Mouse (Mus musculus) adrenal gland, adult 8-10 months (tissue): ENCODE results near the gene Acot8. TPM values are rescaled to one million over a fixed set of nuclear protein-coding genes. Genes with fewer than 3 reads are reported as not detected.

Experiments used
- DNase-seq: peaks from one replicate; pipeline ENCODE4 v3.0.0; 2022
- total RNA-seq, 4 experiments: library from RNA; stranded (reverse); gene quantifications; 2 replicates each; pipeline ENCODE4 v1.2.4; 2022

Acot8 gene
- 10 to 100 TPM; 32.9 to 46.5 (median 39.6) TPM for total RNA-seq

DNA sequence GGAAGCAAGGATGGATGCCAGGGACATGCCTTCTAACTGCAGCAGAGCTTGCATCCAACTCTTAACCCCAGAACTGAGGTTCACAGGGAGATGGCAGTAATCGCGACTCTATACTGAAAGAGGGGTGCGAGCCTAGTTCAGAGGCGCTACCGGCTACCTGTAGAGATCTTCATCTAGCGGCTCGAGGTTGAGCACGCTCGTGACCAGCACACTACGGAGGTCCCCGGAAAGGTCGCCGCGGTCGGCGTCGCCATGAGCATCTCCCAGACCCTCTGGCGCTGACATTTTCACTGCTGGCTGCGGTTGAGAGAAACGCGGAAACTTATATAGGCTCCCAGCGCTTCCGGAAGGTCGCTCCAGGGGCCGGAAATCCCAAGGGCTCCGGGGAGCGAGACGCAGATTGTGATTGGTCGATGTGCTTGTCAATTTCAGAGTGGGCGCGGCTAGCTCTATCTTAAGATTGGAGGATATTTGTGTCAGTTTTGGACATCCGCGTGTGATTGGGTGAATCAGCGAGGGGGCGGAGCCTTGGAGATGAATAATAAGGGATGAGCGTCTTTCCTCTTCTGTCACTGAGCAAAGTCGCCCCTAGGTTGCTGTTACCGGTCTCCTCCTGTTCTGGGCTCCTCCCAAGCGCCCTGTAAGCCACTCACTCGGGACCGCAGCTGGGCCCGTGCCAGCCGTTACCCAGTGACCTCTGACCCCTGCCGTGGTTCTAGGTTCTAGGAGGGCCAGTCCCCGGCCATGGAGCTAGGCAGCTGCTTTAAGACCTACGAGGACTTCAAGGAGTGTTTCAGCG, at the start of gene Acot8, which contains the start of gene Zswim3:
Gene Acot8, minus strand, starts transcription at position 350 of the 799 bp plus-strand sequence.
Gene Zswim3, plus strand, starts transcription at position 566 of the 799 bp plus-strand sequence.
- peak; percentile 98 for DNase-seq

DNA sequence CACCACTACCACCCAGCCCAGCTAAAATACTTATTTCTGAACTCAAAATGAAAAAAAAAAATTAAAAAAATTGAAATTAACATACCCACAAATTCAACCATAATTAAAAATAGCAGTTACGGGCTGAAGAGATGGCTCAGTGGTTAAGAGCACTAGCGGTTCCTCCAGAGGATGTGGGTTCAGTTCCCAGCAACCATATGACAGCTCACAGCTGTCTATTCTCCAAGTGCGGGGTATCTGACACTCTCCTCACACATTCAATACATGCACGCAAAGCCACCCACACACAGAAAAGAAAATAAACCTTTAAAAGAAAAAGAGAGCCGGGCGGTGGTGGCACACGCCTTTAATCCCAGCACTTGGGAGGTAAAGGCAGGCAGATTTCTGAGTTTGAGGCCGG, 45.4 kb upstream of the Acot8 start:
- no peak for DNase-seq

DNA sequence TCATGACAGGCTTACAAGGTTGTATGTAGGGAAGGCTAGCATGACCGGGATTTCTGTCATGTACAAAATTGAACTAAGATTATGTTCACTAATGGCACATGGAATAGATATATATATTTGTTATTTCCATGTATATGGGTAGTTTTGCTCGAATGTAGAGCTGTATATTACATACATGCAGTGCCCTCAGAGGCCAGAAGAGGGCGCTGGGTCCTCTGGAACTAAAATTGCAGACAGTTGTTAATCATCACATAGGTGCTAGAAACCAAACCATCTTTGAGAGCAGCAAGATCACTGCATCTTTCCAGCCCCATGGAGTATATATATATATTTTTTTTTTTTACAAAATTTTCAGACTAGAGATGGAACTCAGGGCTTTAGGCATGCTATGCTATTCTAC, 41.1 kb upstream of the Acot8 start:
- DNase-seq, result no peak

DNA sequence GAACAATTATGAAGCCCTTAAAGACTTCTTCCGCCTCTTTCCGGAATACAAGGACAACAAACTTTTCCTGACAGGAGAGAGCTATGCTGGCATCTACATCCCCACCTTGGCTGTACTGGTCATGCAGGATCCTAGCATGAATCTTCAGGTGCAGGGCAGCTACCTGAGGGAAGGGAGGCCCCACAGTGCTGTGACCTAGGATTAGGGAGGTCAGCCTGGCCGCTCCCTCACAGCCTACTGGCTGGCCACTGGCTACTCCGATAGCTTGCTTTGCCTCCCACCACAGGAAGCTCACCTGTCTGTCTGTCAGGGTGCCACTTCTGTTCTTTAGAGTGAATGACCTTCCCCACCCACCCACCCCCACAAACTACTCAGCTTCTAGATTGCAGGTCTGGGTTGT, 30.5 kb upstream of the Acot8 start:
- DNase-seq, result no peak

DNA sequence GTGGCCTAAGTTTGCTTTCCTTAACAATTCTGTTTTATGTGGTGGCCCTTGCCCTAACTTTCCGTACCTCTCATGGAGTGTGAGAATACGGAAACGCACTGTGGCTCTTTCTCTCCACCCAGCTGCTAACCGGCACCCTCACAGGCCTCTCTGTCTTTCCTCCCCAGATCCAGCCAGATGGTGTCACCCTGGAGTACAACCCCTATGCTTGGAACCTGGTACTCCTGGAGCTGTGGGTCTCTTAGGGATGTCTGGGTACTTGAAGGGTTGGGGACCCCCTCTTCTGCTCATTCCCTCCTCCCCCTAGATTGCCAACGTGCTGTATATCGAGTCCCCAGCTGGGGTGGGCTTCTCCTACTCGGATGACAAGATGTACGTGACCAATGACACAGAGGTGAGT, 29.8 kb upstream of the Acot8 start:
- no peak for DNase-seq

DNA sequence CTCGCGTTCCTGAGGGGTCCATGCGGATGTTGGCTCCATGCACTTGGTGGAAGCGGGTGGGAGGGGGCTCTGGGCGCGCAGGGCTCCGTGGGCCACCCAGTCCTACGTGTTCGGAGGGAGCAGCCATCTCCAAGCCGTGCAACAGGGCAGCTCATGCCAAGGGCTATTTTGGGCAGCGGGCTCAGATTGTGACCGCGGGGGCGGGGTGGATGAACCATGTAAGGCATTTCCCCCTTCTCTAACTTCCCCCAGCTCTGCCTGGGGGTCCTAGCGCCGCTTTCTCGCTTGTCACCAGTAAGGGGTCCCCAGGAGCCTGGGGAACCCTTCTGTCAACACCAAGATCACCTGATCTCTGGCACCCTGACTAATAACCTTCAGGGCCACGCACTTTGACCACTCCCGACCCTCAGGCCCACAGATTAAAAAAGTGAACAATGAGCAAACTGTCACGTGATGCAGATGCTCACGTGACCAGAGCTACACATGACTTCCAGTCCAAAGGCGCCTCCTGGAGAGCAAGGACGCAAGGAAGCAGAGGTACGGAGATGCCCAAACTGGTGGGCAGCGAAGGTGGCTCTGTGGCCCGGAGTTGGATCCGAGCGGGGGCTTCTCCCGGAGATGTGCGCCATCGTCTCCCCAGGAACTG, 28.8 kb upstream of the Acot8 start, which contains the start of gene Neurl2:
Gene Neurl2, minus strand, starts transcription at position 143 of the 646 bp plus-strand sequence.
- DNase-seq, result peak; percentile 88

DNA sequence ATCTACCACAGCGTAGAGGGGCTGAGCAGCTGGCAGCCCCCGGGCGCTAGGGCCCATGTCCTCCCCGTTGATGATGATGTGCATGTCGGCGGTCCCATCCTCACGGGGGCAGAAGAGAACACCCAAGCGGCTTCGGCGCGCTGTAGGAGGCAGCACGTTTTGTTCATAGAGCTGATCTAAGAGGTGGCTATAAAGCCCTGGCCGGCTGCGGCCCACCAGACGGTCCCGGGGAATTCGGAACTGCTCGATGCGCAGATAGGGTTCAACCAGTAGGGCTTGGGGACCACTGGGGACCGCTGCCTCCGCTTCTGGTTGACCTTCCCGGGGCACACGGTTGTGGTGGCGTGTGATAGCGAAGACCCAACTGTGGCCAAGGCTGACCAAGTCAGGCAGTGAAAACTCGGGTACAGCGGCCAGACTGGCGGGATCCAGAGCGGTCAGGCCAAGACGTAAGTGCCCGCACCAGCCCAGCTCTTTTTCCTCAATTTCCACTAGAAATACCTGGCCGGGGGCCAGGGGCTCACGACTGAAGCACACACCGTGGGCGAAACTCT, 28.1 kb upstream of the Acot8 start, which contains the start of gene Ctsa:
Gene Ctsa, plus strand, starts transcription at position 126 of the 554 bp plus-strand sequence.
- peak; percentile 68 for DNase-seq

DNA sequence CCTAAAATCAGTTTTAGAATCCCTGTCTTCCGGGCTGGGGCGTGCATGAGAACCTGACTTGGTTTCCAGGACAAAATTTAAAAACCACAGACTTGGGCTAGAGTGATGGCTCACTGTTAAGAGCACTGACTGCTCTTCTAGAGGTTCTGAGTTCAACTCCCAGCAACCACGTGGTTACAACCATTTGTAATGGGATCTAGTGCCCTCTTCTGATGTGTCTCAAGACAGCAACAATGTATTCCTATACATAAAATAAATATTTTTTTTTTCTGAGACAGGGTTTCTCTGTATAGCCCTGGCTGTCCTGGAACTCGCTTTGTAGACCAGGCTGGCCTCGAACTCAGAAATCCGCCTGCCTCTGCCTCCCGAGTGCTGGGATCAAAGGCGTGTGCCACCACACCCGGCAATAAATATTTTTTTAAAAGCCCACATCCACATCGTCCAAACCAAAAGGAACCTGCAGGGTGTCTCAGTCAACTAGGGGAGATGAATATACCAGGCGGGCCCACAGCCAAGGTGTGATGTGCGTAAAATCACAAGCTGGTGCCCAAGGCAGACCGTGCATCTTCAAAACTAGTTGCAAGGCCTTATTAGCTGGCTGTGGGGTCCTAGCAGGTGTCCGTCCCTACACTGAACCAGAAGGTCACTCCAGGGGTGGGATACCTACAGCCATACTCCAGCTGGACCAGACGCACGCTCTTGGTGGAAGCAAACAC, 27.5 kb upstream of the Acot8 start:
- no peak for DNase-seq

DNA sequence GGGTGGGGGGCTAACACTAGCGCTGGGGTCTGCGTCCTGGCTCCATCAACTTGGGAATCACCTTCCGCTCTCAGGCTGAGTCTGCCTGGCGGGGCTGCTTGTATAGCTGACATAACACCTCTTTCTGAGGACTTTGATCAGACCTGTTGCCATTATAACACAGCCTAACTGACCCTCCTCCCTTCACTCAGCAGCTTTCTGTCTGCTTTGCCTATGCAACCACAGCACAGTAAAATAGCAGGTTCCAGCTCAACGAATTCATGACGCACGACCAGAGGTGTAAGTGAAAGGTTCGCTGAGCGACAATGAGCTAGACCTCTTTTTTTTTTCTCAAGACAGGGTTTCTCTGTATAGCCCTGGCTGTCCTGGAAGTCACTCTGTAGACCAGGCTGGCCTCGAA, 26.3 kb upstream of the Acot8 start:
- no peak for DNase-seq

DNA sequence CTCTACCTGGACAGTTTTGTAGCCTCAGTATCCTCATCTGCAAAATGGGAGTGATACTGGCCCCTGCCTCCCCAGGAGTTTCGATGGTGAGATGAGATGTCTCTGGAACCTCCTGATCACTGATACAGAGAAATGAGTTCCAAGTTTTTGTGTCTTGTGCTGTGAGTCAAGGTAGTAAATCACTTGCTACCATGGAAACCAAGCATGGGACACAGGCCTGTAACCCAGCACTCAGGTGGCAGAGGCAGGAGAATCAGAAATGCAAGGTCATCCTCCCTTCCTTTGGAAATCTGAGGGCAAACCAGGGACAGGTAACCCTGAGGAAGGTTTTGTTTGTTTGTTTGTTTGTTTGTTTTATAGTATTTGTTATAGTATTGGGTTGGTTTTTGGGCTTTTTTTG, 24.4 kb upstream of the Acot8 start:
- no peak for DNase-seq

DNA sequence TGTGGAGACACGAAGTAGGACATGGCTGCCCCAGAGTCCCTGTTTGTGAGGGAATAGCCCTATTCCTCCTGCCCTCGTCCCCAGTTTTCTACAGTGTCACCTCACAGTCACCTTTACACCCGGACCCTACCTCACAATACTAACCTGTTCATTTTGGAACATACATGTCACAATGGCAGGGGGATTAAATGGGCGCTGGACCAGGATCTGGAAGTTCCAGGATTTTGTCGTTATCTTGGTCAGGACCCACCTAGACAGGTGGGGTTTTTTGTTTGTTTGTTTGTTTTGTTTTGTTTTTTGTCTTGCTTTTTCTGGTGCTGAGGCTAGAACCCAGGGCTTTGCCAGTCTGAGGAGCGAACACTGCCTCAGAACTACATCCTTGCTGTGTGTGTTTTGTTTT, 23.8 kb upstream of the Acot8 start, which contains the start of gene Spata25:
Gene Spata25, minus strand, starts transcription at position 101 of the 400 bp plus-strand sequence.
- DNase-seq, result no peak

DNA sequence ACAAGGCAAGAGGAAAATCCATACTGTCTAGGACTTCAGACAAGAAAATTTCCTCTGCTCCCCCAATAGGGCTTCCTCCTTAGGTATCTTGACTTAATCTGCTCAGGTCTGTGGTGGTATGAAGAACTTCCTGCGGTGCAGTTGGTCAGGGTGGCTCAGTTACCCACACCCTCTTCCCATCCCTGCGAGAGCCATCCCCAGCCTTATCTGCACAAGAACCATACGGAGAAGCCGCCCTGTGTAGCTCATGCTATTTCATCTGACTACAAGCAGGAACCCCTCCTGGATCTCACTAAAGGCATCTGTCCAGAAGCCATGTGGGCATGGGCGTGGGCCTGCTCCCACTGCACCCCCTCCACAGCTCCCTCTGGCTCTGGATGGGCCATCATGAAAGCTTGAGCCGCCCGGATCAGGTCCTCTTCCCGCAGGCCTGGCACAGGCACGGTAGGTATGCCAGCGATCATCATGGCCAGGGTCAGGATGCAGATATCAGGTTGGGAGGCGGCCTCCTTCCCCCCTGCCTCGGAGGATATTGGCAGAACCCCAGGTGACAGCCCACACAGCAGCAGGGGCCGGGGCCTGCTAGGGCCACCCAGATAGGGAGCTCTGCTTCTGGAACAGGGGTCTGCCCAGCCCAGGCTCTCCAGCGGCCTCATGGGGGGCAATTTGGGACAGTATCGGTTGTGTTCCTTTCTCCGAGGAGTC, 22.6 kb upstream of the Acot8 start:
- DNase-seq, result no peak

DNA sequence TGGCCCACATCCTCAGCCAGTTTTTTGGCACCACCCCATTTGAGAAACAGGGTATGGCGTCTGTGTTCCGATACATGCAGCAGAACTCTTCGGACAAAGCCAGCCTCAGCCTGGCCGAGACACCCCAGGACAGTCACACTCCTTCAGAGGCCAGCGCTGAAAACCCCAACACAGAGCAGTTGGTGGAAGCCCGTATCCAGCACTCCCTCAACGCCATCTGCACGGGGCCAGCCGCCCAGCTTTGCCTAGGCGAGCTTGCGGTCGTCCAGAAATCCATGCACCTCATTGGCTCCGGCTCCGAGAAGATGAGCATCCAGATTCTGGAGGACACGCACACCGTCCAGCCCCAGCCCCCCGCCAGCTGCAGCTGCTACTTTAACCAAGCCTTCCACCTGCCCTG, 20.8 kb upstream of the Acot8 start:
- no peak for DNase-seq

DNA sequence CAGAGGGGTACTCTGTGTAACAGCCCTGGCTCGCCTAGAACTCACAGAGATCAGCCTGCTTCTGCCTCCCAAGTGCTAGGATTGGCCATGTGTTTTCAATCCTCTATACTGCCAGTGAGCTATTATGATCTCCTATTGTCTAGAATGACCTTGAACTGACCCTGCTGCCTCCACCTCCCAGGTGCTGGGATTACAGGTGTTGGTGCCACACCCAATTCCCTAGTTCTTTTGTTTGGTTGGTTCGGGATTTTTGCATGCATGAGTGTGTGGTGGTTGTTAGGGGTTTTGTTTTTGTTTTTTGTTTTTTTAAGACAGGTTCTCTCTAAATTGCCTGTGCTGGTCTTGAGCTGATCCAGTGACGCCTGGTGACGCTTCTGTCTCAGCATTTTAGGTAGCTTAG, 19.3 kb upstream of the Acot8 start:
- no peak for DNase-seq

DNA sequence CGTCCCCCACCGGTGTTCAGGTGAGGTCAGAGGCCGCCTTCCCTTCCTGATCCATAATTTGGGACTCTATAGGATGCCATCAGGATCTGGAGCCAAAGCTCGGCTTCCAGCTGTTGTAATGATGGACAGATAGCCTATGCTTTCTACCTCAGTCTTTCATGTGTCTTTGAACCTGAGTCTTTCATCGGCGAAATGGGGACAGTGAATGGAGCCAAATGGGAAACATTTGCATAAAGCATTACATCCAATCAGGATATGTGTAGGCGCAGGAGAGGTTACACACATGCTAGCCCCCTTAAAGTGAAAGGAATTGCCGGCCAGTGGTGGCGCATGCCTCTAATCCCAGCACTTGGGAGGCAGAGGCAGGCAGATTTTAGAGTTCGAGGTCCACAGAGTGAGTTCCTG, 18.5 kb upstream of the Acot8 start:
- no peak for DNase-seq

DNA sequence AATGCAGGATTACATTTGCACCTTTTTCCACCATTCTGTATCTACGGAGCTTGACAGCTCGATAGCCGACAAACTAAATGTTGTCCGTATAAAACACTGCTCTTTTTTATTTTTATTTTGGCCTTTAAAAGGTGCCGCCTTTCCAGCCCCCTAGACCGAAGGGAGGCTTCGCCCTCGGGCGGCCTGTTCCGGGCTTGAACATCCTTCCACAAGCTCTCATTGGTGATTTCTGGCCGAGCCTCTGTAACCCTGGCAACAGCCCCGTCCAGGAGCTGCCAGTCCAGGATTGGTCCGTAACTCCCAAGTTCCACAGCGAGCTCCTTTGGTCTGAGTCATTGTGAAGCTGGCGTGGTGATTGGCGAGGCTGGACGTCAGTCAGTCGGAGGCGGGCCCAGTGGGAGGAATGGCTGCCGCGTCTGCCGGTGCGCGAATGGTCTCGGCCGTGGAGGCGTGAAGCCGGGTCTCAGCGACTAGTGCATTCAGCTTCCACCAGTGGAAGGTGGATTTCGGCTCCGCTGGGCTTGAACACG, 18.0 kb upstream of the Acot8 start, which contains the start of gene Zswim1:
Gene Zswim1, plus strand, starts transcription at position 51 of the 530 bp plus-strand sequence.
- DNase-seq, result peak; percentile 99

DNA sequence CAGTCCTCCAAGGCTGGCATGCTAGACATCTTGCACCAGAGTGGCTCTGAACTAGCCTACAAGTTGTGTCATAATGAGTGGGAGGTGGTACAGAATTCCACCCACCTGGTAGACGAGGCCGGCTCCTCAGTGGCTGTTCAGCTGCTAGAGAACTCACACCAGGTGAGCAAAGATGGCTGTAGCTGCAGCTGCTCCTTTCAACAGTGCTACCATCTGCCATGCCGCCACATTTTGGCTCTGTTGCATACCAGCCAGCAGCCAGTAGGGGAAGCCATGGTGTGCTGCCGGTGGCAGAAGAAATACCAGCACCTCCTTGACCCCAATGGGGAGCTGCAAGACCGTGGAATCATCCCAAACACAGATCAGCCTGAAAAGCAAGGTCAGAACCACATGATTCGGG, 16.4 kb upstream of the Acot8 start:
- DNase-seq, result no peak

DNA sequence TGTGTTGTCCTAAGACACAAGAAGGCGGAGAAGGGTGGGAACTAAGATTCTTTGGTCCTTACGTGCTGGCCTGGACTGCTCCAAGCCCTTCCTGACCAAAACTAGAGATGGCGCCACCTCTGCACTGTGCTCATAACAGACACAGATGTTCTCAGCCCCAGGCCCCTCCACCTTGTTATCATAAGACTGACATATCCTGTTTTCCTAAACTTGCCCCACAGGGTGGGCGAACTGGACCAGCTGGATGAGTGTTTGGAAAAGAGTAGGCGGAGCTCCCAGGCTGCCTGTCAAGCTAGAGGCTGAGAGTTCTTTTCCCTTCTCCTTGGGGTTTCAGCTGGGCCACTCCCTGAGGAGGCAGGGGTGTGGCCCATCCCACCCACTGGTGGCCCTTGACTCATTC, 13.0 kb upstream of the Acot8 start:
- DNase-seq, result no peak

DNA sequence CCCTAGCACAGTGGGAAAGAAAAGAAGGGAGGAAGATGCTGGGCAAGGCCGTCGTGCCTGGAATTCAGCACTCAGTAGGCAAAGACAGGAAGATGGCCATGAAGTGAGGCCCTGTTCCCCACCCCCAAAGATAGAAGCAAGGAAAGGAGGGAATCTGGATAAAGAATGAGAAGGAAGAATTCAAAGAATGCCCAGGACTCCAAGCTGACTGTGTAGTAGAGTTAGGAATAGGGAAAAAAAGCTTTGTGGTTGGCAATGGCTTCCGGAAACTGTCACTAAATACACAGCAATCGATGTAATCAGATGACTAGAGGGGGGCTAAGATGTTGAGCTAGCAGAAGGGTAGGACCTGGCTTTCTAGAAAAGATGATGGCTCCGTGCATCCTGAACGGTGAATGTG, 12.5 kb upstream of the Acot8 start:
- DNase-seq, result no peak

DNA sequence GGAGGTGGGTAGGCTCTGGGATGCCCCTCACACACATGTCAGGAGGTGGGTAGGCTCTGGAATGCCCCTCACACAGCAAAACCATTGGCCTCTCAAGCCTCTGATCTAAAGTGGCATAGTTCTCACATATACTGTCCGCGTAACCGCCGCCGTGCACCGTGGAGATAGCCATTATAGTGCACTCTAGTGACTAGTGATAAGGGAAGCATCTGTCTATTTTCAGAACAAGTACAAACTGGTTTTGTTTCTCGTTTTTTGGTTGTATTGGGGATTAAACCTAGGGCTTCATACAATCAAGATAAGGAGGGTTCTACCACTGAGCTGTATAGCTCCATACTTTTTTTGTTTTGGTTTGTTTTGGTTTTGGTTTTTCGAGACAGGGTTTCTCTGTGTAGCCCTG, 11.1 kb upstream of the Acot8 start:
- DNase-seq, result no peak

DNA sequence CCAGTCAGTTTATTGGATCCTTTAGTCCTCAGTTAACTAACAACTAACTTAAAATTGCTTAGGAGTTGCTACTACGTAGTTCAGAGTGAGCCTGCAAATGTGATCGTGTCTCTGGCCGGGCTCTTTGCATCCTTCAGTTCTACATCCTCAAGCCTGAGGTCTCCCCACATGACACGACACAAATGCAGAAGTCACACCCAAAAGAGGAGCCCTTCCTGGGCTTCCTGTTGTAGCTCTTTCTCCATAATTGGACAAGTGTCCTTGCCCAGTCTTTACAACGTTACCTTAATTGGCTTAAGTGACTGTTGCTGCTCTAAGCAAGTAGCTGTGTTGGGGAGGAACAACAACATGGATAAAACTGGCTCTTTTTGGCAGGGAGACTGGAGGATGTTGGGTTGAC, 10.7 kb upstream of the Acot8 start:
- DNase-seq, result no peak

DNA sequence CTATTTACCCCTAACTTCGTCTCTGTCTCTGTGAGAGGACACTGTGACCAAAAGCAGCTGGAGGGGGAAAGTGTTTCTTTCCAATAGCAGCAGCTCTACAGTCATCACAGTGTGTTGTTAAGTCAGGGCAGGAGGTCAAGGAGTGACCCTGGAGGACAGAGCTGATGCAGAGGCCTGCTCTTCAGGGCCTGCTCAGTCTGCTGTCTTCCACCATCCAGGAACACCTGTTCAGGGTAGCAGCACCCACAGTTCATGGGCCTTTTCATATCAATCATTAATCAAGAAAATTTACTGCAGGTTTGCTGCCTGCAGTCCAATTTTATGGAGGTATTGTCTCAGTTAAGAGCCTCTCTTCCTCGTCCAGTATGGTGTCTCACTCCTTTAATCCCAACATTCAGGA, 8.9 kb upstream of the Acot8 start:
- no peak for DNase-seq
